Mouse (Mus musculus): ENCODE data around the gene Gstt3.
A peak's percentile ranks its signal among the peaks of the same experiment; 100 is the strongest.
"Not testable (repeated sequence)": the region's sequence is repeated elsewhere in the genome, so short reads cannot be mapped to it uniquely, and the experiment has no call there.

Gstt3 gene

GRCm38 (mm10) chr10:75779206-75780174 is 1.7 kb downstream of the Gstt3 start:
- no peak for DNase-seq

GRCm38 (mm10) chr10:75777885-75778284 is 3.3 kb downstream of the Gstt3 start:
- DNase-seq = no peak

DNA sequence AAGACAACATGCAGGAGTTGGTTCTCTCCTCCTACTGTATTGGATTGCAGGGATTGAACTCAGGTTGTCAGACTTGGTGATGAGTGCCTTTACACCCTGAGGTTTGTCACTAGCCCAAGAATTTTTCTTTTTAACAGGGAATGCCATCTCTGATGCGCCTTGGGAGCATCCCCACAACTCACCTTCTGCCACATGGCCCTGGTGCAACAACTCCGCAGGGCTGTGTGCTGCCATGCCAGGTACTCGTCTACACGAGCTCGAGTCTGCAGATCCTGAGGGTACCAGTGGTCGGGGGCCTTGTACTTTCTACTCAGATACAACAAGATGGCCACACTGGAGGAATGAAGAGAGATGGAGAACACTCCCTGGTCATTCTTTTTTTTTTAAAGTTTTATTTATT is 4.7 kb downstream of the Gstt3 start:
- no peak for DNase-seq

DNA sequence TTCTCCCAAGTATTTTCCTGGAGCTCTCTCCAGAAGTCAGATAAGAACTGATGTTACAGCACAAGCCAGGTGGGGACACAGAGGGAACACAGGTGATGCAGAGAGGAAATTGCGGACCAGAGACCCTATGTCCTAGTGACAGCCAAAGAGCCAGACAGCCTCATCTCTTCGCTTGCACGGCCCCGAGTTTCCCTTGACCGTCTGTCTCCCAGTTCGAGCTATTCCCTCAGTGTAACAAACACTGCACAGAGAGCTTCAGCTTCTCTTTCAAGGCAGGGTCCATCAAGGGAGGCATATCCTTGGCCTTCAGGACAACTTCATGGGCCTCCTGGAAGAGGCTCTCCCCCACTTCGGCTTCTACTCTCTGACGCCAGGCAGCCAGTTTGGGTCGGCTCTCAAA is 6.6 kb downstream of the Gstt3 start:
- DNase-seq = no peak

DNA sequence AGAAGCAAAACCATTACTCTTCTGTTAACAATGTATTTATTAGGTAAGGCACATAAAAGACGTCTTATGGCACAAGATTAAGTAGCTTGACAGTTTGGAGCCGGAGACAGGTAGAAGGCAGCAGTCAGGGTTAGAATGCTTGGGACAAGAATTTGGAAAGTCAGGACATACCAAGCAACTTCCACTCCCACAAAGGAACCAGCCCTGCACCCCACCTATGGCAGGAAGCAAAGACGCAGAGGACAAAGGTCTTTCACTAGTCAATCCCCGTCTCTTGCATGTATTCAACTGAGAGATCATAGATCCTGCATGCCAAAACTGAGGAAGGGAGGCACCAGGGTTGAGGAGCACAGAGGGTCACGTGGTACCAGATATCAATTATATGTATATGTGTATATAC is 7.1 kb downstream of the Gstt3 start:
- no peak for DNase-seq

GRCm38 (mm10) chr10:75772795-75773664 is 8.2 kb downstream of the Gstt3 start, which contains the start of gene Ddt:
Gene Ddt (minus strand): TSS chr10:75773414.
- peak; percentile 82 for DNase-seq

GRCm38 (mm10) chr10:75767756-75768155 is 13.5 kb downstream of the Gstt3 start:
- not testable (repeated sequence) for DNase-seq

- DNase-seq = no peak
Measured at GRCm38 (mm10) chr10:75766856-75767255, 14.4 kb downstream of the Gstt3 start.

DNA sequence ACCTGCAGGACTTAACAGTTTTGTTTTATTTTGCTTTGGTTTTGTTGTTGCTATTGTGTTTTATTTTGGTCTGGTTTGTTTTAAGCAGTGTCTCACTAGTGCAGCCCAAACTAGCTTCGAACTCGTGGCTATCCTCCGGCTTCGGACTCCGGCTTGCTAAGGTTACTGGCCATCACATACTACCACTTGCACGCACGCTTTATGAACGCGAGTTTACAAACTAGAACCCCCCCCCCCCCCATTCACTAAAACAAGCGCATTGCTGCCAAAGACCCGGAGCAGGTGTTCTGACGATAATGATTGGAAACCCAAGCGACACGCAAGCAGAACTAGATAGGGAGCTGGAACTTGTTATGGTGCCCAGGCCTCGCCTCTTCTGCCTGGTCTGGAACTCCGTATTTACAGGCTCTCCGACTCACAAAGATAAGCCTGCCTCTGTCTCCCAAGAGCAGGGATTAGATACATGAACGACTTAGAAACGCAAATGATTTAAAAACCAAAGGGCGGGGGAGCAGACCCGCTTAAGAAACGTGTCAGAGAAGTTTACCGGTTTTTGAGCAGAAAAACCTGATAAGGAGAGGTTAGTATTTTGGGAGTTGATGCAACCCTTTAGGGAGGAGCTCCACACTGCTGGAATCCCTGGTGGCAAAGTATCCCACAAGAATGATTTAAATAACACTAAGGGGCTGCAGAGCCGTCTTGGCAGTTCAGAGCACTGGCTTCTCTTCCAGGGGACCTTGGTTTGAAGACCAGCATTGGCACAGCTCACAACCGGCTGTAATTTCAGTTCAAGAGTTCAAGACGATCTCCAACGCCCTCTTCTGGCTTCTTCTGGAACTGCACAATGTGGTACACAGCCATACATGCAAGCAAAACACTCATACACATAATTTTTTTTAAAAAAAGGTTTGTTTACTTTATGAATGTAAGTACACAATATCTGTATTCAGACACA is 16.4 kb downstream of the Gstt3 start:
- peak; percentile 69 for DNase-seq

DNA sequence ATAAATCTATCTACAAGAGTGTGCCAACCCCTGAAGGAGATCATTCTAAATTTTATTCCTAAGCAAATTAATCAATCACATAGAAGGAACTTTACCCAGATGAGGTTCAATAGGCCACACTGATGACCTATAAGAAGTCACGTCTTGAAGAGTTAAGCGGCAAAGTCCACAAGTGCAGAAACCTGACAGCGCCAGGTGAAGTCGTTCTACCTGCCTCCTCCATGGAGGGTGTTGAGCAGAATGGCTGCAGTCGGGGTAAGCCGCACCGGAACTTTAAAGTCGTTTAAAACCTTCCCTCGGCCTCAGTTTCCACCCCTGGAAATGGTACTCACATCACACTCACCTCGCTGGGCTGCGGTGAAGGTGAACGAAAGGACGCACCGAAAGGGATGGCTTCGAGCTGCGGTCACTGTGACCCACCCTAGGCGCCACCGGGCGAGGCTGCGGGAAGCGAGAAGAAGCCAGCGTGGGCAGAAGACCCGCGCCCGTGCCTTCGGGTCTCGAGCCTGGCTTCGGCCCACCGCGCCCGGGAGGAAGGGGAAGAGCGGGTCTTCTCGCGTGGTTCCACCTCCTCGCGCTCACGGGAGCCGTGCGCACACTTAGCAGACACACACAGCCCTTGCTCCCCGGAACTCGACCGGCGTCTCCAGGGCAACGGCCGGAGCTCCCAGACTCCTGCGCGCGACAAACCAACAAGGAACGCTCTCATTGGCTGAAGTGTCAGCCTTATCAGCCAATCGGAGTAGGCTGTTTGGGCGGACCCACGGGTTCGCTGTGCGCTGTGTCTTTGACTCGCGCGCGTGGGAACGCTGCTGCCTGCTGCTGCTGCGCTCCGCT is 17.3 kb downstream of the Gstt3 start, which contains the start of gene Cabin1:
Cabin1 (minus strand) TSS at position 660 of the 837 bp plus-strand sequence.
- DNase-seq = peak; percentile 96

GRCm38 (mm10) chr10:75762413-75762812 is 18.8 kb downstream of the Gstt3 start:
- DNase-seq = no peak

DNA sequence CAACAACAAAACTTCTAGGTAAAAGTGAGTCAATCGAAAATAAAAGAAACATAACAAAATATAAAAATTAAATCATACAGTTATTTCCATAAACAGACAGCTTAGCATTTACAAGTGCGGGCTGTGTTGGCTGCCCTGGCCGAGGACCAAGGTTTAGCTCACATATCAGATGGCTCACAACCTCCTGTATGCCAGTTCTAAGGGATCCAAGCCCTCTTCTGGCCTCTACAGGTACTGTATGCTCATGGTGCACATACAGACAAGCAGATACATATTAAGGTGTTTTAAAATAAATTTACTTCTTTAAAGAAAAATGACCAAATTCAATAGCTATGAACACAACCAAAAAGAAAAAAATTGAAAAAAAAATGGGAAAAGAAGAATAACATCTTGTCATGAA is 20.9 kb downstream of the Gstt3 start:
- DNase-seq = no peak

DNA sequence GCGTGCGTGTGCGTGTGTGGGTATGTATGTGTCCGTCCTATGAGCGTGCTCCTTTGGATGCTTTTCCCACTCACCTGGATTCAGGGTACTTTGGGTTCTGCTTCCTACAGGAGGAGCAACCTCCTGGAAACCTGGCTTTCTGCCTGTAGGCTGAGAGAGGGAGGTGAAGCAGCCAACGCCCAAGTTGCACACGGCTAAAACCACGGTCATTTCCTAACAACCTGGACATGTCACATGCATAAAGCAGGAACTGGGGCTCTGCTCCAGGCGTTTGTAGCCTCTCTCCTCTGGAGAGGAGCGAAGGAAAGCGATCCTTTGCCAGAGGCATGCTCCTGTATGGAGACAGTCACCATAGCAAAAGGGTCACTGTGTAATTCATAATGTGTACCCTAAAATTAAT is 24.5 kb downstream of the Gstt3 start:
- DNase-seq = no peak

GRCm38 (mm10) chr10:75744017-75744416 is 37.2 kb downstream of the Gstt3 start:
- peak; percentile 87 for DNase-seq

DNA sequence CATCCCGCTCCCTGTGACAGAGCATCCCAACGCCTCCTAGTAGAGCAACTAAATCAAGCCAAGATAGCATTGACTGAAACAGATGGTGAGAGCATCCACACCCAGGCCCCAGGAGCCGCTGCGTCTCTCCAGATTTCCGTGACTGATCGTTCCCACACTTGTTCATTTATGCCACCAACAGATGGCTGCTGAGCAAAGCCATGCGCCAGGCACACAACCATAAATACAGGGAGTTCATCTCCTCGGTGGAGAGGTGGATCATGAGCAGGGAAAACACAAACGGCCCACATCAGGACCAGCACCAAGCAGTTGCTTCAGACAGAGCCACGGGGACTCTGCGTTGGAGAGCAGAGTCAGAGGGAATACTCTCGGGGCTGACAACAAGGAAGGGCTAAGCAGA is 37.8 kb downstream of the Gstt3 start:
- DNase-seq = peak; percentile 58

DNA sequence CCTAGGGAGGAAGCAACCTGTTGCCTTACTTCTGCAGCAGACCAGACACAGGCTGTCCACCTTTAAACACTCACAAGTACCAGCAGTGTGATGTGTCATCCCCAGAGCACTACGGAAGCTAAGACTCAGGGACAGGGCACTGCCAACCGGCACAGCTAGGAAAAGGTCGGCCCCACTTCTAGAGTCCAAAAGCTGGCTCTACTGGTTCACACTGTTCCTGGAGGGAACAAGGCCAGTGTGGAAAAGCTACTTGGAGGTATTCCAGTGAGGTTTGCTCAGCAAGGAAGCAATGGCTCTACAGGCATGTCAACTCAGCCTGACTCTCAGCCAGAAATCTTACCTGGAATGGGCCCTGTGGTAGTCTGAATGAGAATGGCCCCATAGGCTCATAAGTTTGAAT is 40.3 kb downstream of the Gstt3 start:
- DNase-seq = no peak

GRCm38 (mm10) chr10:75725449-75725848 is 55.8 kb downstream of the Gstt3 start:
- DNase-seq = no peak
